Mouse (Mus musculus): ENCODE measurements at regions not wholly inside any gene's neighbourhood (a gene's known extent, or its start where the extent isn't known, plus 50 kb on each side); places are given as distances from the start of the nearest gene placed in this dataset.
A peak's percentile ranks its signal among the peaks of the same experiment; 100 is the strongest.

GRCm38 (mm10) chr5:125843259-125843658 is 311.7 kb downstream of the Tmem132b start:
- no peak for DNase-seq (ENCODE audit: low read depth)

GRCm38 (mm10) chr5:125849722-125850121 is 318.1 kb downstream of the Tmem132b start:
- no peak for DNase-seq (ENCODE audit: low read depth)

GRCm38 (mm10) chr5:125876296-125876695 is 344.7 kb downstream of the Tmem132b start:
- no peak for DNase-seq (ENCODE audit: low read depth)

GRCm38 (mm10) chr5:125888840-125889239 is 357.3 kb downstream of the Tmem132b start:
- DNase-seq (ENCODE audit: low read depth), result no peak

- no peak for DNase-seq (ENCODE audit: low read depth)
Observed at GRCm38 (mm10) chr5:125893864-125894263, 362.3 kb downstream of the Tmem132b start.

- no peak for DNase-seq (ENCODE audit: low read depth)
Observed at GRCm38 (mm10) chr5:125902038-125902437, 370.5 kb downstream of the Tmem132b start.

- no peak for DNase-seq (ENCODE audit: low read depth)
Observed at GRCm38 (mm10) chr5:125904426-125904825, 372.9 kb downstream of the Tmem132b start.

- no peak for DNase-seq (ENCODE audit: low read depth)
Observed at GRCm38 (mm10) chr5:125907332-125907731, 375.8 kb downstream of the Tmem132b start.

- DNase-seq (ENCODE audit: low read depth), result no peak
Observed at GRCm38 (mm10) chr5:125907909-125908308, 376.3 kb downstream of the Tmem132b start.

- no peak for DNase-seq (ENCODE audit: low read depth)
Observed at GRCm38 (mm10) chr5:125915857-125916256, 384.3 kb downstream of the Tmem132b start.

GRCm38 (mm10) chr5:125920965-125921364 is 389.4 kb downstream of the Tmem132b start:
- no peak for DNase-seq (ENCODE audit: low read depth)

- no peak for DNase-seq (ENCODE audit: low read depth)
Observed at GRCm38 (mm10) chr5:125925856-125926497, 394.4 kb downstream of the Tmem132b start.

- no peak for DNase-seq (ENCODE audit: low read depth)
Observed at GRCm38 (mm10) chr5:125931502-125931901, 399.9 kb downstream of the Tmem132b start.

- DNase-seq (ENCODE audit: low read depth), result no peak
Observed at GRCm38 (mm10) chr5:125939416-125939815, 407.8 kb downstream of the Tmem132b start.

GRCm38 (mm10) chr5:125946729-125947128 is 415.2 kb downstream of the Tmem132b start:
- no peak for DNase-seq (ENCODE audit: low read depth)

GRCm38 (mm10) chr5:125951641-125952040 is 420.1 kb downstream of the Tmem132b start:
- no peak for DNase-seq (ENCODE audit: low read depth)

- DNase-seq (ENCODE audit: low read depth), result peak; percentile 0
Observed at GRCm38 (mm10) chr5:125964039-125964438, 432.5 kb downstream of the Tmem132b start.

GRCm38 (mm10) chr5:125968151-125968550 is 436.6 kb downstream of the Tmem132b start:
- no peak for DNase-seq (ENCODE audit: low read depth)

GRCm38 (mm10) chr5:125974035-125974434 is 442.5 kb downstream of the Tmem132b start:
- DNase-seq (ENCODE audit: low read depth), result no peak

GRCm38 (mm10) chr5:125979801-125980200 is 448.2 kb downstream of the Tmem132b start:
- no peak for DNase-seq (ENCODE audit: low read depth)

GRCm38 (mm10) chr5:125985356-125985755 is 453.8 kb downstream of the Tmem132b start:
- DNase-seq (ENCODE audit: low read depth), result no peak

GRCm38 (mm10) chr5:125997173-125997572 is 465.6 kb downstream of the Tmem132b start:
- DNase-seq (ENCODE audit: low read depth), result no peak

GRCm38 (mm10) chr5:126007871-126008270 is 476.3 kb downstream of the Tmem132b start:
- no peak for DNase-seq (ENCODE audit: low read depth)

- no peak for DNase-seq (ENCODE audit: low read depth)
Observed at GRCm38 (mm10) chr5:126008321-126008720, 476.7 kb downstream of the Tmem132b start.

All from naive thymus-derived CD4-positive, alpha-beta T cell, adult 2 months (primary cell).